Mouse (Mus musculus): ENCODE data around the gene 2410004P03Rik. TPM values are rescaled to one million over a fixed set of nuclear protein-coding genes. Genes with fewer than 3 reads are reported as not detected.
A peak's percentile ranks its signal among the peaks of the same experiment; 100 is the strongest.

Gene 2410004P03Rik
- under 1 TPM; 0.60 to 0.87 TPM for total RNA-seq (2021)

GRCm38 (mm10) chr12:17011100-17011870 is at the start of gene 2410004P03Rik:
TSS of gene 2410004P03Rik (minus strand) at chr12:17011727.
- peak; percentile 59 to 64 for DNase-seq (ENCODE audit: low spot score in 2 of 2)
- intact Hi-C loops (cut with DNase I) = loop anchor here (2.0 to 10.0 kb wide), 3 partner anchors 202 to 446 kb away; no protein-coding TSS in a partner anchor

- intact Hi-C loops (cut with DNase I) = loop anchor here (5.0 kb wide), 1 partner anchor 96 kb away; no protein-coding TSS in a partner anchor
Observed at GRCm38 (mm10) chr12:17061183-17061722, 49.7 kb upstream of the 2410004P03Rik start.

GRCm38 (mm10) chr12:17058490-17058889 is 47.0 kb upstream of the 2410004P03Rik start:
- no peak for DNase-seq (ENCODE audit: low spot score in 2 of 2)
- intact Hi-C loops (cut with DNase I) = no loop called here

More at GRCm38 (mm10) chr12:17061183-17061722, 49.7 kb upstream of the 2410004P03Rik start:
- DNase-seq (ENCODE audit: low spot score in 2 of 2) = no peak

- intact Hi-C loops (cut with DNase I) = no loop called here
- DNase-seq (ENCODE audit: low spot score in 2 of 2) = no peak
Observed at GRCm38 (mm10) chr12:17057110-17057509, 45.6 kb upstream of the 2410004P03Rik start.

- DNase-seq (ENCODE audit: low spot score in 2 of 2) = no peak
- intact Hi-C loops (cut with DNase I) = no loop called here
Observed at GRCm38 (mm10) chr12:17055766-17056165, 44.2 kb upstream of the 2410004P03Rik start.

GRCm38 (mm10) chr12:17054691-17055090 is 43.2 kb upstream of the 2410004P03Rik start:
- intact Hi-C loops (cut with DNase I) = no loop called here

GRCm38 (mm10) chr12:17052673-17053072 is 41.1 kb upstream of the 2410004P03Rik start:
- intact Hi-C loops (cut with DNase I) = no loop called here
- DNase-seq (ENCODE audit: low spot score in 2 of 2) = peak in 1 of 2 experiments; percentile 65

More at GRCm38 (mm10) chr12:17054691-17055090, 43.2 kb upstream of the 2410004P03Rik start:
- DNase-seq (ENCODE audit: low spot score in 2 of 2) = no peak

- intact Hi-C loops (cut with DNase I) = no loop called here
- DNase-seq (ENCODE audit: low spot score in 2 of 2) = peak; percentile 55 to 68
Observed at GRCm38 (mm10) chr12:17051057-17051456, 39.5 kb upstream of the 2410004P03Rik start.

GRCm38 (mm10) chr12:17049796-17050195 is 38.3 kb upstream of the 2410004P03Rik start:
- intact Hi-C loops (cut with DNase I) = no loop called here
- no peak for DNase-seq (ENCODE audit: low spot score in 2 of 2)

- intact Hi-C loops (cut with DNase I) = no loop called here
- no peak for DNase-seq (ENCODE audit: low spot score in 2 of 2)
Observed at GRCm38 (mm10) chr12:17048979-17049612, 37.6 kb upstream of the 2410004P03Rik start.

GRCm38 (mm10) chr12:17043311-17043710 is 31.8 kb upstream of the 2410004P03Rik start:
- intact Hi-C loops (cut with DNase I) = no loop called here
- no peak for DNase-seq (ENCODE audit: low spot score in 2 of 2)

- intact Hi-C loops (cut with DNase I) = no loop called here
- no peak for DNase-seq (ENCODE audit: low spot score in 2 of 2)
Observed at GRCm38 (mm10) chr12:17040567-17040966, 29.0 kb upstream of the 2410004P03Rik start.

GRCm38 (mm10) chr12:17039415-17039814 is 27.9 kb upstream of the 2410004P03Rik start:
- no peak for DNase-seq (ENCODE audit: low spot score in 2 of 2)
- intact Hi-C loops (cut with DNase I) = no loop called here

- intact Hi-C loops (cut with DNase I) = no loop called here
- DNase-seq (ENCODE audit: low spot score in 2 of 2) = no peak
Observed at GRCm38 (mm10) chr12:17038246-17038645, 26.7 kb upstream of the 2410004P03Rik start.

- DNase-seq (ENCODE audit: low spot score in 2 of 2) = peak; percentile 64 to 82
- intact Hi-C loops (cut with DNase I) = no loop called here
Observed at GRCm38 (mm10) chr12:17037053-17037610, 25.6 kb upstream of the 2410004P03Rik start.

- DNase-seq (ENCODE audit: low spot score in 2 of 2) = no peak
- intact Hi-C loops (cut with DNase I) = no loop called here
Observed at GRCm38 (mm10) chr12:17036532-17036931, 25.0 kb upstream of the 2410004P03Rik start.

GRCm38 (mm10) chr12:17035128-17035527 is 23.6 kb upstream of the 2410004P03Rik start:
- intact Hi-C loops (cut with DNase I) = no loop called here
- peak in 1 of 2 experiments; percentile 36 for DNase-seq (ENCODE audit: low spot score in 2 of 2)

- DNase-seq (ENCODE audit: low spot score in 2 of 2) = no peak
- intact Hi-C loops (cut with DNase I) = no loop called here
Observed at GRCm38 (mm10) chr12:17034671-17035070, 23.1 kb upstream of the 2410004P03Rik start.

GRCm38 (mm10) chr12:17033464-17033841 is 21.9 kb upstream of the 2410004P03Rik start:
- intact Hi-C loops (cut with DNase I) = loop anchor here (1.0 to 2.0 kb wide), 2 partner anchors 139 to 224 kb away; no protein-coding TSS in a partner anchor

More at GRCm38 (mm10) chr12:17033464-17033841, 21.9 kb upstream of the 2410004P03Rik start:
- peak in 1 of 2 experiments; percentile 55 for DNase-seq (ENCODE audit: low spot score in 2 of 2)
